Mouse (Mus musculus) erythroblast, embryonic 14.5 days (primary cell): ENCODE results near the gene Napa. TPM values are rescaled to one million over a fixed set of nuclear protein-coding genes. Genes with fewer than 3 reads are reported as not detected.

Experiments used
- H3K27me3 ChIP-seq: 2 replicates; pipeline ENCODE4 v1.6.1; 2012; ENCODE audit warnings: inconsistent platforms; ENCODE audit not compliant: control insufficient read depth
- H3K36me3 ChIP-seq: 2 replicates; pipeline ENCODE4 v1.6.1; 2012; ENCODE audit warnings: mild to moderate bottlenecking, inconsistent platforms; ENCODE audit not compliant: control insufficient read depth
- H3K4me1 ChIP-seq: 2 replicates; pipeline ENCODE4 v1.6.1; 2012; ENCODE audit warnings: inconsistent platforms; ENCODE audit not compliant: control insufficient read depth
- H3K4me3 ChIP-seq: replicated peaks from 2 replicates; pipeline ENCODE3; 2012; ENCODE audit warnings: moderate library complexity, mild to moderate bottlenecking, inconsistent platforms
- H3K9me3 ChIP-seq: 2 replicates; pipeline ENCODE4 v1.6.1; 2012; ENCODE audit warnings: low read length, inconsistent platforms, mixed read lengths; ENCODE audit not compliant: control insufficient read depth
- GATA1 ChIP-seq: IDR thresholded peaks from 2 replicates; pipeline ENCODE4 v1.6.1; 2012; ENCODE audit warnings: low read length, inconsistent platforms, mixed read lengths
- TAL1 ChIP-seq: IDR thresholded peaks from 3 replicates; pipeline ENCODE4 v1.6.1; 2012; ENCODE audit warnings: low read length, inconsistent platforms, mixed read lengths
- polyA plus RNA-seq: library from polyadenylated mRNA; stranded (reverse); fragments of >175 nt; gene quantifications from 2 replicates; pipeline ENCODE4 v1.2.3, GENCODE M21; 2012

Gene Napa
- polyA plus RNA-seq, 1 experiment, result 85.6 TPM

DNA sequence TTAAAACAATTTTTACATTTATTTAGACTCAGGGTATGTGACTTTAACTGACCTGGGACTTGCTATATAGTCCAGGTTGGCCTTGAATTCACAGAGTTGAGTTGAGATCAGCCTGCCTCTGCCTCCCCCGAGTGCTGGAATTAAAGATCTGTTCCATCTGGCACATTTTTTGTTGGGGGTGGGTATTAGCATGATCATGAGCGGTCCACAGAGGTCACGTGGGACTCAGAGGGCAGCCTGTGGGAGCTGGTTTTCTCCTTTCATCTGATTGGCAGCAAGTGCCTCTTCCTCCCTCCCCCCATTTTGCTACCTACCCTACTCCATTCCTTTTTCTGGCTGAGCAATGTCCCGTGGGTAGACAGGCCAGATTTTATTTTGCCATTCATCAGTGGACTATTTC is 17.7 kb upstream of the Napa start:
- Histone ChIP-seq H3K9me3 (no peaks in the 10 kb centered on the region), H3K36me3 (no peaks in the 10 kb centered on the region), H3K27me3 (peaks cover 6% of the 10 kb centered on the region), H3K4me1 (peaks cover 5% of the 10 kb centered on the region), H3K4me3 (no peak overlapping the region)
- TF ChIP-seq TAL1 (no peak), GATA1 (no peak)

GRCm38 (mm10) chr7:16083361-16083760 is 14.9 kb upstream of the Napa start:
- no peaks in the 10 kb centered on the region for H3K9me3 ChIP-seq

GRCm38 (mm10) chr7:16087587-16087986 is 10.7 kb upstream of the Napa start:
- Histone ChIP-seq H3K4me3 (no peak overlapping the region), H3K9me3 (no peaks in the 10 kb centered on the region), H3K27me3 (peaks cover 16% of the 10 kb centered on the region), H3K36me3 (no peaks in the 10 kb centered on the region), H3K4me1 (peaks cover 3% of the 10 kb centered on the region; the same call in 1 of the 2 replicates)
- no peak for TF ChIP-seq TAL1
- no peak for TF ChIP-seq GATA1

More at GRCm38 (mm10) chr7:16083361-16083760, 14.9 kb upstream of the Napa start:
- peaks cover 3% of the 10 kb centered on the region; the same call in 1 of the 2 replicates for H3K4me1 ChIP-seq
- H3K4me3 ChIP-seq, result no peak overlapping the region
- no peaks in the 10 kb centered on the region for H3K36me3 ChIP-seq
- no peak for TF ChIP-seq TAL1
- TF ChIP-seq GATA1, result no peak
- H3K27me3 ChIP-seq, result peaks cover 3% of the 10 kb centered on the region

DNA sequence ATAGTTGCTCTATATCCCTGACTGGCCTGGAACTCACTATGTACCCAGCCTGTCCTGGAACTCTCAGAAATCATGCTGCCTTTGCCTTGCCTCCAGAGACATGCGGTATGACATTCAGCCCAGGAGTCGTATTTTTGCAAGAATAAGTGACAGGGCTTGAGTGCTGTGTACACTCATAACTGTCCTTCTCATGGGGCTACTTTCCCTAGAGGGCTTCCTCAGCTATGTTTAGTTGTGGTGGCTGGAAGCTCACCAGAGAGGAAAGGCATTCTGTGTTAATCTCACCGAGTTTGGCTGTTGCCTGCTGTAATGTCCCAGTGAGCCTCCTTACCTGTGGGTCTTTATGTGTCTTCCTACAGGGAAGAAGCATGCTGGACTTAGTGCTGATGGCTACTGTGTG is 3.7 kb upstream of the Napa start:
- TF ChIP-seq GATA1 (no peak), TAL1 (no peak)
- H3K9me3 ChIP-seq, result no peaks in the 10 kb centered on the region
- no peak overlapping the region for H3K4me3 ChIP-seq
- H3K27me3 ChIP-seq, result peaks cover 37% of the 10 kb centered on the region
- H3K4me1 ChIP-seq, result peaks cover 17% of the 10 kb centered on the region
- H3K36me3 ChIP-seq, result peaks cover 8% of the 10 kb centered on the region

GRCm38 (mm10) chr7:16099901-16100300 is 1.6 kb downstream of the Napa start:
- Histone ChIP-seq H3K4me3 (peak overlapping the region; percentile 85), H3K4me1 (peaks cover 69% of the 10 kb centered on the region), H3K36me3 (peaks cover 61% of the 10 kb centered on the region), H3K27me3 (peaks cover 8% of the 10 kb centered on the region), H3K9me3 (no peaks in the 10 kb centered on the region)
- no peak for TF ChIP-seq TAL1
- TF ChIP-seq GATA1, result peak; percentile 58

DNA sequence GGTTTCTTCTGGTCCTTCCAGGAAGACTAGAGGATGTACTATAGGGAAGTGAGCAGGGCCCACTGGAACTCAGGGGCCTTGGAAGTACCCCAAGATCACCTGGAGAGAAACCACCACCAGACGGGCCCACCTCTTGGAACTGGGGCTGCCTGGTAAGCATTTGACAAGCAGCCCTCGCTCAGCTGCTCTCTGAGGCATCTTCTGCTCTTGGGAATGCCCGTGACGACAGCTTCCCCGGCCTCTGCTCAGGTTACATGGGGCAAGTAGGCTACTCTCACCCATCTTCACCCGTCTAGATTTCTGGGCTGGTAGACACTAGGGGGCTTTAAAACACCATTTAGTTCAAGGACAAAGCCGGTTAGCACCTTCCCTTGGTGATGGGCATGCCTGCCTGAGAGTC is 2.8 kb downstream of the Napa start:
- no peaks in the 10 kb centered on the region for H3K27me3 ChIP-seq
- peaks cover 74% of the 10 kb centered on the region for H3K4me1 ChIP-seq

DNA sequence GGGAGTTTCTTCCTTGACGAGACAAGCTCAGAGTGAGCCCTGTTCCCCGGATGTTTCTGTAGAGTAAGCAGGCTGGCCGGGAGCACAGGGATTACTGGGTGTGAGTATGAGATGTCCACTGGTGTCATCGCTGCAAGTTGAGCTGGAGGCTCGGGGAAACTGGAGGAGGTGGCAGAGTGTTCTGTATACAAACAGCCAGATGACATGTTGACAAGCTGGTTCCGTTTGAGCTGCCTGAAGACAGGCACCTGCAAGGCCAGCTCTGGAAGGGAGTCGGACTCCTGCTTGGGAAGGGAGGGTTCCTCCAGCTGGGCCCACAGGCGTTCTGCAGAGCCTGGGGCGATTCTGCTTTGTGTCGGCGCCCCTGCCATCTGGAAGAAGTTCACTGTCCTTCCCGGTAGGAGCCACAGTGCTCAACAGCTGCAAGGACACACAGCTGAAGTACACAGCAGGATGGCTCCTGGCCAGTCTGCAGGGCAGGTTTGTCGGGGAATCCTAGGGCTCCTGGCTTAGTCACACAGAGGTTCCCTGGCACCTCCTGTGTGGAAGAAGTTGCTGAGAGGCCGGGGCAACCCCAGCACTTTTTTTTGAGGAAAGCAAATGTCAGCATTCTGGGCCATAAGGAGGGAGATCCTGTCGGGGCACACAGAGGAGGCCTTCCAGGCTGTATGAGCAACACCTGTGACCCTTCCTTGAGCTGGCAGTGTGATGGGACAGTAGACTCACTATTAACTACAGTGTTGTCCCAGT is 3.6 kb downstream of the Napa start:
- Histone ChIP-seq H3K4me3 (peak overlapping the region; percentile 85), H3K36me3 (peaks cover 81% of the 10 kb centered on the region), H3K9me3 (no peaks in the 10 kb centered on the region), H3K27me3 (no peaks in the 10 kb centered on the region), H3K4me1 (peaks cover 74% of the 10 kb centered on the region)
- TF ChIP-seq GATA1 (no peak), TAL1 (no peak)

More for the DNA sequence above, 2.8 kb downstream of the Napa start:
- peaks cover 73% of the 10 kb centered on the region for H3K36me3 ChIP-seq
- no peak for TF ChIP-seq GATA1
- TF ChIP-seq TAL1, result no peak
- H3K4me3 ChIP-seq, result peak overlapping the region; percentile 85
- no peaks in the 10 kb centered on the region for H3K9me3 ChIP-seq

DNA sequence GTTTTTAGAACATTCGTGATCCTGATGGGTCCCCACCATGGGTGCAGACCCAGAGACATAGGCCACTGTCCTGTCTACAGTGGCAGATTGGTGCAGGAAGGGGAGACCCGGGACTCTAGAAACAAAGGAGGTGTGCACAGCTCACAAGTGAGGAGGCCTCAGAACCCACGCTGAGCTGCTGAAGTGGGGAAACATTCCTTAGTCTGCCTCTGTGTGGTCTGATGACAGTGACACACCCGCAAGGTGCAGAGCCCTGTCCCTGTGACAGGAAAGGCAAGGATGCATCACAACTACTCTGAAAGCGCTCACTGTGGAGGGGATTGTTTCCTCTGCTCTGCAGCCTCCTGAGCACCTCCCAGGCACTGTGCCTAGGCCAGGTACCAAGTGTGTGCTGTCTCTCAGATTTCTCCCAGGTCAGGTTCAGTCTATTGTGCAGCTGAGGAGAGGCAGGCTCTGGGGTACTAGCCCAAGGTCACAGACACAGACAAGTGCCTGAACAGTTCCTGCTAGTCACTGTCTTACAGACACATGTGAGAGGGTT is 4.5 kb downstream of the Napa start:
- Histone ChIP-seq H3K27me3 (no peaks in the 10 kb centered on the region), H3K36me3 (peaks cover 90% of the 10 kb centered on the region), H3K4me1 (peaks cover 68% of the 10 kb centered on the region), H3K4me3 (no peak overlapping the region), H3K9me3 (no peaks in the 10 kb centered on the region)
- TF ChIP-seq TAL1 (no peak), GATA1 (no peak)

DNA sequence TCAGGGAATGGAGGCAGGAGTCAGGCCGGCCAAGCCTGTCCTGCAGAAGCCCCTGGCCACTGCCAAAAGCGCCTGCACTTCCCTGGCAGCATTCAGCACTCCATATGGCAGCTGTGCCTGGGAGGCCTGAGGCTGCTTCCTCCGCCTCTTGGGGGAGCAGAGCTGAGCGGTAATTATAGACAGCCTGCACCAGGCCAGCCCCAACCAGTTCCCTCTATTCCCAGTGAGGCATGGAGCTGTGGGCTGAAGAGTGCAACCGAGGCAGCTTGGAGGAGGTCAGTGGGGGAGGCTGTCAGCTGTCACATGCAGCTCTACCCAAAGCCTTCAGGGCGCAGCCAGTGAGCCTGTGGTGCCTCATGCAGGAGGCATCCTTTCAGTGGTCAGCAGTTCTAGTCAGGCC is 5.5 kb downstream of the Napa start:
- H3K4me1 ChIP-seq, result peaks cover 65% of the 10 kb centered on the region
- H3K27me3 ChIP-seq, result no peaks in the 10 kb centered on the region
- H3K4me3 ChIP-seq, result no peak overlapping the region
- H3K9me3 ChIP-seq, result no peaks in the 10 kb centered on the region
- H3K36me3 ChIP-seq, result peaks cover 100% of the 10 kb centered on the region
- TF ChIP-seq TAL1 (no peak), GATA1 (no peak)
